In genomic region chr11:100714534-100714915, GRCm38 (mm10) we compare ENCODE assay signal across 8 mouse cellular contexts. TPM values are rescaled to one million over a fixed set of nuclear protein-coding genes. Genes with fewer than 3 reads are reported as not detected.
A peak's percentile ranks its signal among the peaks of the same experiment; 100 is the strongest.
DNase-seq lines count a peak whose midpoint lies in the region; ATAC-seq lines count a peak whose summit lies in the region.

No protein-coding gene starts in this region.

- DNase-seq in cerebellum, adult 11 months, result peak; percentile 62
- peak; percentile 74 for DNase-seq in cerebellum, adult 8-10 months
- peak; percentile 65 to 75 for DNase-seq in frontal cortex, postnatal 10 days (ENCODE audit: low spot score in 2 of 2)
- peak; percentile 71 to 88 for DNase-seq in left cerebral cortex, postnatal 10 days (ENCODE audit: extremely low spot score in 1 of 2, low spot score in 2 of 2)
- peak; percentile 70 for DNase-seq in spleen, adult 12 weeks (ENCODE audit: low spot score)

- no peak overlapping the region; the same call in 1 of the 2 replicates for H3K4me2 ChIP-seq in hindbrain, embryonic 16.5 days (ENCODE audit: low read length)

- H3K27me3 ChIP-seq in hindbrain, embryonic 16.5 days (replicated peaks; ENCODE audit: control insufficient read depth, insufficient read depth, low read length), result no peaks in the 10 kb centered on the region
- no peaks in the 10 kb centered on the region for H3K27me3 ChIP-seq in megakaryocyte, embryonic 14.5 days (replicated peaks)

- no peaks in the 10 kb centered on the region for H3K9me3 ChIP-seq in hindbrain, embryonic 16.5 days (ENCODE audit: control insufficient read depth, low read length)
- no peaks in the 10 kb centered on the region for H3K9me3 ChIP-seq in megakaryocyte, embryonic 14.5 days

- WGBS in hindbrain, embryonic 16.5 days, result 43% methylated on average over 6 of the region's 6 CpGs

- no peak for ATAC-seq in cerebellum, adult (ENCODE audit: insufficient number of reproducible peaks, low FRiP score, low TSS enrichment)
- no peak for ATAC-seq in hindbrain, embryonic 16.5 days

- peaks cover 33% of the 10 kb centered on the region for H3K36me3 ChIP-seq in hindbrain, embryonic 16.5 days (ENCODE audit: control insufficient read depth, insufficient read depth, low read length)
- peaks cover 65% of the 10 kb centered on the region for H3K36me3 ChIP-seq in megakaryocyte, embryonic 14.5 days (replicated peaks; ENCODE audit: low read length)

- intact Hi-C loops in left cerebral cortex, postnatal 10 days (cut with DNase I), result loop anchor here (2.0 to 5.0 kb wide), 2 partner anchors 46 to 243 kb away; no protein-coding TSS in a partner anchor

- peaks cover 17% of the 10 kb centered on the region for H3K4me1 ChIP-seq in hindbrain, embryonic 16.5 days (ENCODE audit: control insufficient read depth, insufficient read depth, low read depth, low read length)
- H3K4me1 ChIP-seq in megakaryocyte, embryonic 14.5 days, result peaks cover 81% of the 10 kb centered on the region

- no peak overlapping the region for H3K4me3 ChIP-seq in hindbrain, embryonic 16.5 days (ENCODE audit: low read length)
- H3K4me3 ChIP-seq in megakaryocyte, embryonic 14.5 days (replicated peaks), result peak overlapping the region; percentile 92

- H3K27ac ChIP-seq in hindbrain, embryonic 16.5 days (ENCODE audit: low read depth, low read length), result no peak overlapping the region

- H3K9ac ChIP-seq in hindbrain, embryonic 16.5 days (ENCODE audit: low read depth, low read length), result peak overlapping the region; percentile 51; the same call in 1 of the 2 replicates

RNA-seq across cellular contexts. Expression of gene Hspb9, which starts 0.9 kb away (rescaled TPM):
- 0.34 TPM in 1 of 2 replicates, not detected in the other for polyA plus RNA-seq in hindbrain, embryonic 16.5 days (2015; fragmentation: Nextera tagmentation; extraction: Ambion mirVana)
- total RNA-seq in left cerebral cortex, postnatal 10 days (2021), result not detected
- 0.54 TPM in 1 of 2 replicates, not detected in the other for polyA plus RNA-seq in megakaryocyte, embryonic 14.5 days (2012; ENCODE audit: insufficient read depth, low replicate concordance)

RNA-seq across cellular contexts. Expression of gene Kat2a, which starts 2.3 kb away (rescaled TPM):
- polyA plus RNA-seq in hindbrain, embryonic 16.5 days (2015; fragmentation: Nextera tagmentation; extraction: Ambion mirVana), result 62.2 and 67.8 TPM in 2 replicates
- 10 to 100 TPM; 68.3 to 68.6 TPM for total RNA-seq in left cerebral cortex, postnatal 10 days (2021)
- 30.5 and 34.7 TPM in 2 replicates for polyA plus RNA-seq in megakaryocyte, embryonic 14.5 days (2012; ENCODE audit: insufficient read depth, low replicate concordance)

RNA-seq across cellular contexts. Expression of gene Dhx58, which starts 10.5 kb away (rescaled TPM):
- 2.5 and 2.6 TPM in 2 replicates for polyA plus RNA-seq in hindbrain, embryonic 16.5 days (2015; fragmentation: Nextera tagmentation; extraction: Ambion mirVana)
- 1 to 10 TPM; 1.8 to 1.9 TPM for total RNA-seq in left cerebral cortex, postnatal 10 days (2021)
- 9.2 TPM in 1 of 2 replicates, not detected in the other for polyA plus RNA-seq in megakaryocyte, embryonic 14.5 days (2012; ENCODE audit: insufficient read depth, low replicate concordance)

RNA-seq across cellular contexts. Expression of gene Zfp385c, which starts 22.3 kb away (rescaled TPM):
- polyA plus RNA-seq in hindbrain, embryonic 16.5 days (2015; fragmentation: Nextera tagmentation; extraction: Ambion mirVana), result 2.0 and 2.3 TPM in 2 replicates
- total RNA-seq in left cerebral cortex, postnatal 10 days (2021), result under 1 TPM; 0.21 to 0.75 TPM
- polyA plus RNA-seq in megakaryocyte, embryonic 14.5 days (2012; ENCODE audit: insufficient read depth, low replicate concordance), result 0.39 TPM in 1 of 2 replicates, not detected in the other

RNA-seq across cellular contexts. Expression of gene Rab5c, which starts 23.5 kb away (rescaled TPM):
- 43.7 and 43.8 TPM in 2 replicates for polyA plus RNA-seq in hindbrain, embryonic 16.5 days (2015; fragmentation: Nextera tagmentation; extraction: Ambion mirVana)
- 100 to 1,000 TPM; 162 to 167 TPM for total RNA-seq in left cerebral cortex, postnatal 10 days (2021)
- 502 and 744 TPM in 2 replicates for polyA plus RNA-seq in megakaryocyte, embryonic 14.5 days (2012; ENCODE audit: insufficient read depth, low replicate concordance)
